Mouse (Mus musculus) intestine, embryonic 16.5 days (tissue): ENCODE measurements at regions not wholly inside any gene's neighbourhood (a gene's known extent, or its start where the extent isn't known, plus 50 kb on each side); places are given as distances from the start of the nearest gene placed in this dataset.

Experiments used
- ATAC-seq: fragments of 200-750 bp; cut with Nextera tagmentation; 2 replicates; pipeline ENCODE4 v1.8.0; 2017; ENCODE audit warnings: moderate TSS enrichment, moderate library complexity
- H3K27ac ChIP-seq: fragments of 300-500 bp; sonication (generic); 2 replicates; pipeline ENCODE4 v1.5.1; 2014; ENCODE audit warnings: mild to moderate bottlenecking, low read length
- H3K27me3 ChIP-seq: fragments of 300-500 bp; sonication (generic); replicated peaks from 2 replicates; pipeline ENCODE4 v1.6.1; 2014; ENCODE audit warnings: low read length, control low read depth, mixed read lengths; ENCODE audit not compliant: control insufficient read depth, insufficient read depth
- H3K36me3 ChIP-seq: fragments of 300-500 bp; sonication (generic); 2 replicates; pipeline ENCODE4 v1.6.1; 2014; ENCODE audit warnings: low read length, control low read depth; ENCODE audit not compliant: control insufficient read depth, insufficient read depth
- H3K4me1 ChIP-seq: fragments of 300-500 bp; sonication (generic); 2 replicates; pipeline ENCODE4 v1.6.1; 2014; ENCODE audit warnings: low read length, control low read depth, mixed read lengths; ENCODE audit not compliant: control insufficient read depth, insufficient read depth
- H3K4me2 ChIP-seq: fragments of 300-500 bp; sonication (generic); 2 replicates; pipeline ENCODE4 v1.6.1; 2014; ENCODE audit warnings: low read depth, low read length, control low read depth
- H3K4me3 ChIP-seq: fragments of 300-500 bp; sonication (generic); 2 replicates; pipeline ENCODE4 v1.5.1; 2014; ENCODE audit warnings: mild to moderate bottlenecking, low read length
- H3K9ac ChIP-seq: fragments of 300-500 bp; sonication (generic); 2 replicates; pipeline ENCODE4 v1.6.1; 2014; ENCODE audit warnings: low read depth, low read length
- H3K9me3 ChIP-seq: fragments of 300-500 bp; sonication (generic); 2 replicates; pipeline ENCODE4 v1.6.1; 2016; ENCODE audit warnings: low read length, control low read depth; ENCODE audit not compliant: control insufficient read depth
- WGBS: fragments of 180-500 bp; shearing (Covaris S2); extraction: QIAGEN DNeasy Blood & Tissue Kit; methylation state at CpG from one replicate; pipeline ENCODE4 v1.1.7; 2014; 5-methylcytosine and 5-hydroxymethylcytosine counted together

DNA sequence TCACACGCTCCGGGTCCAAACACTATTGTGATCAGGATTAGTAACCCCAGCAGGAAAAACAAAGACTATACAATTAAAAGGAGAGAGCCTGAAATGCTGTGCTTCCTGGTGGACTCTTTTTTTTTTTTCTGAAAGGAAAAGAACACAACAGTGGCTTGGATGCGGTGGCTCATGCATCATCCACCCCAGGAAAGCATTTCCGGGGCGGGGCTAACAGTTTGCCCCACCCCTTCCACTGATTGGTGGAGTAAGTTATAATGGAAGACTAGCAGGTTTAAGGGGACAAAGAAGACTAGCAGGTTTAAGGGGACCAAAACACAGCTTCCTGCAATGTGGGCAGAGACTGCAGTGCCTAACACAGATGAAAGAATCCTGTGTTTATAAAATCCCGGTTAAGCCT is 524.0 kb downstream of the Gm9195 start:
- Histone ChIP-seq H3K36me3 (no peaks in the 10 kb centered on the region), H3K4me2 (no peak overlapping the region), H3K4me1 (no peaks in the 10 kb centered on the region), H3K9me3 (no peaks in the 10 kb centered on the region), H3K27ac (no peak overlapping the region), H3K4me3 (no peak overlapping the region), H3K27me3 (no peaks in the 10 kb centered on the region), H3K9ac (no peak overlapping the region)
- 58% methylated on average over 6 of the region's 6 CpGs for WGBS
- ATAC-seq, result no peak

DNA sequence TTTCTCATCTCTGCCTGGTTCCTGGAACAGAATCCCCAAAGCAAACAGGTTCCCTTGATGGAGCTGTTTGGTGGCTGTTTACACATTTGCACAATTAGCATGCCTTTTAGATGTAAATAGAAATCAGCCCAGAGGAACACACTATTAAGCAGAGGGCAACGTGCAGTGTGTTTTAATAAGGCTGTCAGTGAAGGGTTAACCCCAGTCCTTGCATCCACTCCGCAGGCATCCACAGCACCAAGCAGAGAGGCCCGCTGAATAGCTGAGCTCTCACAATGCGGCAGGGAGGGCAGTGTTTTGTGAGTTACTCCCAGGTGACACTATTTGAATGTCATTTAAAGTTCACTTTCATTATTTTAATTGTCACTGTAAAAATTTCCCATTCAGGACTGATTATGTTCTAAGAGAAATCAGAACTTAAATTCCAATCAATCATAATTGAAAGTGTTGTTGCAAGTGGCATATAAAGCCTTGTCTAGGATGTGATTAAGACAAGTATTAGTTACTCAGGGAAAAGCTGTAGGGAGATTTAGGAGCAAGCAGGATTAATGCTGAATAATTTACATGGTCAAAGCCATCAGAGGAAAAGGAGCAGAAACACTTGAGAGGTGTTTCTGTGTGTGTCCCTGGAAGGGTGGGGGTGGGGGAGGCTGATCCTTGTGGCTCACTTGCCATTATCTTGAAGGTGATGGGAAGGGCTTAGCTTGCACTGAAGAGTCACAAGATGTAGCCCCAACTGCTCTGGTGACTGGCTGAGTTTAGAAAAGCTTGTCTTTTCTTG is 528.1 kb downstream of the Gm9195 start:
- Histone ChIP-seq H3K36me3 (no peaks in the 10 kb centered on the region), H3K4me1 (no peaks in the 10 kb centered on the region), H3K4me3 (no peak overlapping the region), H3K4me2 (no peak overlapping the region), H3K27ac (no peak overlapping the region), H3K9me3 (no peaks in the 10 kb centered on the region), H3K9ac (no peak overlapping the region), H3K27me3 (no peaks in the 10 kb centered on the region)
- WGBS, result 13% methylated on average over 4 of the region's 4 CpGs
- ATAC-seq, result no peak

DNA sequence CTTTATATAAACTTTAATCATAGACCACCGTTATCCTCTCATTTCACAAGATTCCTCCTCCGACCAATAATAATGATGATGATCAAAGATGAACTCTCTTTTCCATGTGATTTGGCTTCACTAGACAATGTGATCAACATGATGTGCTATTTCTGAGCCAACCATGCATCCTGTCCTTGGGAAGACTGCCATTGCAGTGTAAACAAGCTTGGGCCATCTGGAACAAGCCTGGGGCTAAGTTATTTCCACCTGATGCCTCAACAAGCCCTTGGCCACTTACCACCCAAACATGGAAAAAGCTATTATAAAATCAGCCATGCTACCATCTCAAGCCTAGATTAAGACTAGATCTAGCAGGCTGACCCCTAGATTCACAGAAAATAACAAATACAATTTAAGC is 542.9 kb downstream of the Gm9195 start:
- Histone ChIP-seq H3K4me2 (no peak overlapping the region), H3K4me1 (no peaks in the 10 kb centered on the region), H3K27me3 (no peaks in the 10 kb centered on the region), H3K9me3 (no peaks in the 10 kb centered on the region), H3K9ac (no peak overlapping the region), H3K36me3 (no peaks in the 10 kb centered on the region), H3K27ac (no peak overlapping the region), H3K4me3 (no peak overlapping the region)
- ATAC-seq, result no peak
- 73% methylated on average over 2 of the region's 2 CpGs for WGBS

DNA sequence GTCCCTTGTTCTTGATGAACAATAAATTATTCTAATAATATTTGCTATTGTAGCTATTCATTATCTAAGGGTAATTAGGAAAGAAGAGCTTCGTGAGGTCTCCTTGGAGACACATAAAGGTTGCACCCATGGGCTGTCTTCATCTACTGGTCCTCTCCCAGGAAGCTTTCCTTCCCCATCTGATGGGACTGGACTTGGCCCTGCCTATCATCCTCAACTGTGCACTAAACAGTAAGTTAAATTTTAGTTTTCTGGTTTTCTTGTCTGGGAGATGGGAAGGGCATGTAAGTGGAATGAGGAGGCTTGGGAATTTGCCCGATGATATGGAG is 554.5 kb downstream of the Gm9195 start:
- no peak overlapping the region for H3K4me3 ChIP-seq
- no peak overlapping the region for H3K4me2 ChIP-seq
- no peaks in the 10 kb centered on the region for H3K27me3 ChIP-seq
- no peak overlapping the region for H3K9ac ChIP-seq
- ATAC-seq, result no peak
- WGBS, result 85% methylated on average over 2 of the region's 2 CpGs
- no peak overlapping the region for H3K27ac ChIP-seq
- no peaks in the 10 kb centered on the region for H3K36me3 ChIP-seq
- no peaks in the 10 kb centered on the region for H3K4me1 ChIP-seq
- no peaks in the 10 kb centered on the region for H3K9me3 ChIP-seq

DNA sequence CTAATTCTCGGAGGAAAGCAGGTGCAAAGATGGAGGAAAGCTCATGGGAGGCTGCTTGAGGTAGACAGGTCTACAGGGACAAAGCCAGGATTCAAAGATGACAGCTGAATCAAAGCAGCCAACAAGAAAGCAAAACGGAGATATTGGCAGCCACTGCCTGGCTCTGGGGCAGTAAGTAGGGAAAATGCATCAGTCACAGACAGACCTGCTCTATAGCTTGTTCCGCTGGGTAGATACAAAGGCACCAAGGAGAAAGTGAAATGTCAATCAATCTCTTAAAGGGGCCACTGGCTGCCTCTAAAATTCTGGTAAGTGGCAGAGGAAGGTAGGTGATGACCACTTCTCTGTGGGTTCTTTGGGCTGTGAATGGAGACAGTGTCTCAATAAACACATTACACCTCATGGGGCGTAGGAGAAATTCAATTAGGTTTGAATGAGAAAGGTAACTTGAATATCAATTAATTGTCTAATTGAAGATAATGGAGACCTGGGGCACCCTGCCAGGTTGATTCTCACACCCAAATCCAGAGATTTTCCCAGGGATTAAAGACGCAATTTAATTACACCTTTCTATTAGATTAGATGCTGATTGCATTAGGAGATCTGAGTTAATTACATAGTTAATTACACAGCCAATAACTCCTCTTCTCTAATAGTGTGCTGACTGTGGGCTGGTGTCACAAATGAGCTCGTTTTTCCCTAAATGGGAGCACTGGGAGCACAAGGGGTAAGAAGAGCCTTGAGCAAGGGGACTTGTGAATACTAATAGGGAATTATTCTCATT is 555.1 kb downstream of the Gm9195 start:
- Histone ChIP-seq H3K27me3 (no peaks in the 10 kb centered on the region), H3K36me3 (no peaks in the 10 kb centered on the region), H3K27ac (no peak overlapping the region), H3K9ac (no peak overlapping the region), H3K9me3 (no peaks in the 10 kb centered on the region), H3K4me3 (no peak overlapping the region), H3K4me2 (no peak overlapping the region), H3K4me1 (no peaks in the 10 kb centered on the region)
- ATAC-seq, result no peak
- 68% methylated on average over 6 of the region's 6 CpGs for WGBS

DNA sequence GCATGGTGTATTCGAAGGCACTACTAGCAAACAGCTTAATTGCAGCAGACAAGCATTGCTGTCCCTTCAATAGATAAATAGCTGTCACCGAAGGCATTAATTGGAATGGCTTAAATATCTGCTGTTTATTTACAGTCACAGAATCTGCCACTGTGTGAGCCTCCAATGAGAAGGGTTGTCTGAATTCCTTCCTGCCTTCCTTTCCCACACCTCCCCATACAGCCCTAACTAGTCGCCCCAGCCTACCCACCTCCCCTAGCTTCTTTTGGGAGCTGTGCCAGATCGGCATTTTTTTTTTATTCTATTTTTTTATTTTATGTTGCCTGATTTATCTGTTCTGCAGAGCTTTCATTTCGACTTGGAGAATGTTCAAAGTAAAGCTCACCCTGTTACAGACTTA is 575.7 kb downstream of the Gm9195 start:
- WGBS, result 45% methylated on average over 5 of the region's 5 CpGs
- no peak for ATAC-seq

DNA sequence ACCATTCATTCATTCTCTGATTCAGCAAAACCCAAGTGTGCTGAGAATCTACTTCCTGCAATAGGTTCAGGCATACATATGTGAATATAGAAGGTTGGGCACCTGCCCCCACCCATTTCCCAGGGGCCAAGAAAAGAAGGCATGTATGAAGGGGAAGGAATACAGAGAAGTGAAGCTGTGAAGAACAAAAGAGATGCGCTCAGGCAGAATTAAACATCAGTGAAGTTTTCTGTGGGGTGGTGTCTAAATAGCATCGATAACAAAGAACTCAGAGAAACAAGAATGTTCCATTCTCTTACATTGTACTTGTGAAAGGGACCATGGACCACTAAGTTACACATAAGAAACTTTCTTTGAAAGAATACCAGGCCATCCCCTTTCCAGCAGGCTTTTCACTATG is 580.7 kb downstream of the Gm9195 start:
- no peaks in the 10 kb centered on the region for H3K4me1 ChIP-seq
- no peaks in the 10 kb centered on the region for H3K27me3 ChIP-seq
- H3K4me2 ChIP-seq, result no peak overlapping the region
- no peak overlapping the region for H3K27ac ChIP-seq
- H3K4me3 ChIP-seq, result no peak overlapping the region
- H3K9me3 ChIP-seq, result no peaks in the 10 kb centered on the region
- WGBS, result 89% methylated on average over 2 of the region's 2 CpGs
- no peaks in the 10 kb centered on the region for H3K36me3 ChIP-seq
- ATAC-seq, result no peak
- no peak overlapping the region for H3K9ac ChIP-seq

More for the DNA sequence above, 575.7 kb downstream of the Gm9195 start:
- Histone ChIP-seq H3K9me3 (no peaks in the 10 kb centered on the region), H3K27ac (no peak overlapping the region), H3K9ac (no peak overlapping the region), H3K4me2 (no peak overlapping the region), H3K27me3 (no peaks in the 10 kb centered on the region), H3K4me1 (no peaks in the 10 kb centered on the region), H3K36me3 (no peaks in the 10 kb centered on the region), H3K4me3 (no peak overlapping the region)

DNA sequence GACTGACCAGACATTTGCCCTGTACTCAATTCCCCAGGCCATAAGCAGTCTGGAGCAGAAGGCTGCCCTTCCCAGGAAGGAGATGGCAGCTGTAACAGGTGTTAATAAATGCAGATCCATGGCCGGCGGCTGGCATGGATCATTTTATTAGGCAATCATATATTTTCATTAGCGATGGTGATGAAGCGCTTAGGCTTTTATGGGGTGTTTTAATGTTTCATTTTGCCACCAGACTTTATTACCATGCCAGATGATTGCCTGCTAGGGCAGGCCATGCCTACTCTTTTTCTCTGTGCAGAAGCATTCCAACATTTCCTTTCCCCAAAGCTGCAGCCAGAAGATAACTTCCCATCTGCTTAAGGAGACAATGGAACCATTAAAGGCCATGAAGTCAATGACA is 596.2 kb downstream of the Gm9195 start:
- Histone ChIP-seq H3K9ac (no peak overlapping the region), H3K4me1 (no peaks in the 10 kb centered on the region), H3K4me3 (no peak overlapping the region), H3K4me2 (no peak overlapping the region), H3K9me3 (no peaks in the 10 kb centered on the region), H3K27ac (no peak overlapping the region), H3K27me3 (no peaks in the 10 kb centered on the region), H3K36me3 (no peaks in the 10 kb centered on the region)
- ATAC-seq, result no peak
- 96% methylated on average over 4 of the region's 4 CpGs for WGBS

DNA sequence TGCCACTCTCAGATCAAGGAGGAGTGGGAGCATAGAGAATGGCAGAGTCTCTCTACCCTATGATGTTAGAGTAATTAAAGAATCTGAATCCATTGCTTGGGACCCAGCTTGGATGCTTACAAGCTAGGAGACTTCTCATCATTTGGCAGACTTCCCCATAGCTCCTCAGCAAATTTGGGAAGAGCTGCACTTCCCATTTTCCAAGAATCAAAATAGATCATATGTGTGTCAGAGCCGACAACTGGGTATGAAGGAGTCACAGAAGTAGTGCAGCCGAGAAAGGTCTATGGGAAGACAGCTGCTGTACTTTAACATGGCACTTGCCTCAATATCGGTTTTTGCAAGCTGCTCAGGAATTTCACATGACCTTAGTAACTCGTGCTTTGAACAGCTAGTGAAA is 596.8 kb downstream of the Gm9195 start:
- no peaks in the 10 kb centered on the region for H3K27me3 ChIP-seq
- H3K9me3 ChIP-seq, result no peaks in the 10 kb centered on the region
- 76% methylated on average over 4 of the region's 4 CpGs for WGBS
- ATAC-seq, result no peak
- no peak overlapping the region for H3K4me2 ChIP-seq
- no peak overlapping the region for H3K9ac ChIP-seq
- no peaks in the 10 kb centered on the region for H3K36me3 ChIP-seq
- no peak overlapping the region for H3K27ac ChIP-seq
- H3K4me1 ChIP-seq, result no peaks in the 10 kb centered on the region
- H3K4me3 ChIP-seq, result no peak overlapping the region
